Mouse (Mus musculus) C2C12 (cell line): ENCODE measurements around the gene Bricd5.

Experiments
- CTCF ChIP-seq: IDR thresholded peaks from one replicate; pipeline ENCODE4 v1.5.1; 2011; ENCODE audit not compliant: control insufficient read depth, insufficient read depth, insufficient read length
- MAX ChIP-seq: IDR thresholded peaks from one replicate; pipeline ENCODE4 v1.6.1; 2011; ENCODE audit warnings: mild to moderate bottlenecking, control low read depth
- MYOG ChIP-seq: IDR thresholded peaks from one replicate; pipeline ENCODE4 v1.6.1; 2011; ENCODE audit not compliant: control insufficient read depth, insufficient read length; ENCODE audit errors: extremely low read depth
- USF1 ChIP-seq: IDR thresholded peaks from one replicate; pipeline ENCODE4 v1.6.1; 2011; ENCODE audit warnings: low read depth, mild to moderate bottlenecking, control low read depth, moderate library complexity

- no peak for TF ChIP-seq CTCF
- TF ChIP-seq MAX = no peak
- TF ChIP-seq MYOG = no peak
- TF ChIP-seq USF1 = no peak
Observed at GRCm38 (mm10) chr17:24488186-24488661, 14.5 kb downstream of the Bricd5 start, which contains the start of gene Caskin1.
